ENCODE assay signal across 9 mouse cellular contexts in the genomic region with DNA sequence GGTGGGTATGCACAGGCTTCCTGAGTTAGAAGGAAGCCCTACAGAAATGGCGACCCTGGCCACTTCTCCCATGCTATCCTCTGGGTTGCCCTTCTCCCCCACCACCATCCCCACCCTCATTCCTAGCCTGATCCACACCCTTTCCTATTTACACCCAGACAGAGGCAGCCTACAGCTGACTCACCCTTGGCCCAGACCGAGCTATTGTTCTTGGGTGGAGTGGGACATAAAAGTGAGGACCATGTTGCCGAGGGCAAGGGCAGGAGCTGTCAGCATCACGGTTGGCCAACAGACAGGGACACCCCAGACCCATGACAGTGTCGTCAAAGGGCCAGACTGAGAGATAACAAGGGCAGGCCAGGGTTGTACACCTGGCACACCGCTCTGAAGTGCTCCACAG. TPM values are rescaled to one million over a fixed set of nuclear protein-coding genes. Genes with fewer than 3 reads are reported as not detected.
DNase-seq lines count a peak whose midpoint lies in the region.
"Had no signal": no experiment of that assay in that cellular context is flagged by ENCODE, and none has a peak within 500 bp of the region (broad histone marks: within the 10 kb centered on the region; RNA-seq: fewer than 3 reads in every experiment).

No protein-coding gene starts in this region.

- no peaks in the 10 kb centered on the region; the same call in 1 of the 2 replicates for H3K27me3 ChIP-seq in hindbrain, embryonic 10.5 days (ENCODE audit: insufficient read depth, poor library complexity, severe bottlenecking)
- H3K27me3 ChIP-seq: Patski had no signal

- H3K36me3 ChIP-seq in hindbrain, embryonic 10.5 days: peaks cover 60% of the 10 kb centered on the region

- peak overlapping the region; percentile 89 for H3K27ac ChIP-seq in hindbrain, embryonic 10.5 days

- 0 out of 2 replicates have a peak, but pooled peaks cover 3% of the 10 kb centered on the region for H3K9me3 ChIP-seq in hindbrain, embryonic 10.5 days

- intact Hi-C loops in left cerebral cortex, postnatal 25 days (cut with DNase I): no loop called here

- no peak overlapping the region for H3K4me3 ChIP-seq in hindbrain, embryonic 10.5 days

- H3K4me1 ChIP-seq in hindbrain, embryonic 10.5 days (replicated peaks): peaks cover 60% of the 10 kb centered on the region

- 65% methylated on average over 6 of the region's 6 CpGs for WGBS in hindbrain, embryonic 10.5 days

- DNase-seq in 3T3-L1 (ENCODE audit: low read depth, low spot score): peak; percentile 7
- peak; percentile 42 to 59 for DNase-seq in adrenal gland, postnatal 36 days
- no peak for DNase-seq in hindbrain, embryonic 10.5 days (ENCODE audit: low spot score)
- peak; percentile 64 for DNase-seq in lung, postnatal 14 days
- DNase-seq in right cerebral cortex, postnatal 36 days (ENCODE audit: low spot score in 2 of 2): no peak
- no peak for DNase-seq in cerebellum, postnatal 10 days
- no peak for DNase-seq in ovary, postnatal 10 days (ENCODE audit: low spot score)
- DNase-seq in left cerebral cortex, postnatal 25 days (ENCODE audit: low spot score in 2 of 2): no peak

RNA-seq across cellular contexts. Expression of a gene that starts 22.5 kb away (rescaled TPM):
- total RNA-seq in adrenal gland, postnatal 36 days (2021): 1 to 10 TPM; 3.7 to 5.4 TPM
- 3.5 and 7.3 TPM in 2 replicates for polyA plus RNA-seq in hindbrain, embryonic 10.5 days (2016; fragmentation: Nextera tagmentation; extraction: Ambion mirVana)
- 10 to 100 TPM; 78.2 to 84.6 TPM for total RNA-seq in left cerebral cortex, postnatal 25 days (2021)

RNA-seq across cellular contexts. Expression of a gene that starts 37.9 kb away (rescaled TPM):
- total RNA-seq in adrenal gland, postnatal 36 days (2021): 10 to 100 TPM; 11.5 to 12.1 TPM
- polyA plus RNA-seq in hindbrain, embryonic 10.5 days (2016; fragmentation: Nextera tagmentation; extraction: Ambion mirVana): 36.8 and 39.2 TPM in 2 replicates
- total RNA-seq in left cerebral cortex, postnatal 25 days (2021): 10 to 100 TPM in 1 of 2 experiments, 1 to 10 TPM in 1; 9.9 to 10.5 TPM

RNA-seq across cellular contexts. Expression of a gene that starts 39.0 kb away (rescaled TPM):
- total RNA-seq in adrenal gland, postnatal 36 days (2021): not detected
- polyA plus RNA-seq in hindbrain, embryonic 10.5 days (2016; fragmentation: Nextera tagmentation; extraction: Ambion mirVana): 0.09 TPM in 1 of 2 replicates, not detected in the other
- under 1 TPM; 0.53 to 0.76 TPM for total RNA-seq in left cerebral cortex, postnatal 25 days (2021)
- polyA plus RNA-seq: Patski had no signal

RNA-seq across cellular contexts. Expression of a gene that starts 42.9 kb away (rescaled TPM):
- 10 to 100 TPM; 10.3 to 12.2 TPM for total RNA-seq in adrenal gland, postnatal 36 days (2021)
- polyA plus RNA-seq in hindbrain, embryonic 10.5 days (2016; fragmentation: Nextera tagmentation; extraction: Ambion mirVana): 4.1 and 5.0 TPM in 2 replicates
- 10 to 100 TPM; 50.4 to 53.3 TPM for total RNA-seq in left cerebral cortex, postnatal 25 days (2021)

RNA-seq across cellular contexts. Expression of a gene that starts 55.7 kb away (rescaled TPM):
- total RNA-seq in adrenal gland, postnatal 36 days (2021): 10 to 100 TPM; 47.0 to 47.5 TPM
- polyA plus RNA-seq in hindbrain, embryonic 10.5 days (2016; fragmentation: Nextera tagmentation; extraction: Ambion mirVana): 23.2 and 31.1 TPM in 2 replicates
- 10 to 100 TPM; 46.7 to 48.3 TPM for total RNA-seq in left cerebral cortex, postnatal 25 days (2021)

Comparison
In these comparisons a context has a peak if more than half of its experiments do, and no peak if none do; other contexts are left out.
1. DNase-seq: peak in 3T3-L1 (single experiment), adrenal gland, postnatal 36 days (2 of 2) and lung, postnatal 14 days (single experiment); none in hindbrain, embryonic 10.5 days (single experiment), right cerebral cortex, postnatal 36 days (0 of 2), cerebellum, postnatal 10 days (0 of 2), ovary, postnatal 10 days (single experiment) and left cerebral cortex, postnatal 25 days (0 of 2).
2. RNA of a gene that starts 22.5 kb away (total RNA-seq): 78.2 to 84.6 TPM in left cerebral cortex, postnatal 25 days; 3.7 to 5.4 TPM in adrenal gland, postnatal 36 days; every median in the first group is over 10 times any median in the second.